Mouse (Mus musculus) layer of hippocampus, postnatal 10 days (tissue): ENCODE data around the gene Mybl2. TPM values are rescaled to one million over a fixed set of nuclear protein-coding genes. Genes with fewer than 3 reads are reported as not detected.

Experiments
- DNase-seq, 2 experiments: peaks; one replicate each; pipeline ENCODE4 v3.0.0; 2021; ENCODE audit warnings: low spot score in 2 of 2
- microRNA-seq, 2 experiments: library from miRNA; unstranded; fragments of <30 nt; microRNA quantifications; one replicate each; pipeline ENCODE4 v1.2.0; 2021
- total RNA-seq, 2 experiments: library from RNA; stranded (reverse); gene quantifications; 2 replicates each; pipeline ENCODE4 v1.2.3; 2021

Mybl2 gene
- total RNA-seq, 2 experiments from 2014 or later = 2.6 to 3.4 TPM

DNA sequence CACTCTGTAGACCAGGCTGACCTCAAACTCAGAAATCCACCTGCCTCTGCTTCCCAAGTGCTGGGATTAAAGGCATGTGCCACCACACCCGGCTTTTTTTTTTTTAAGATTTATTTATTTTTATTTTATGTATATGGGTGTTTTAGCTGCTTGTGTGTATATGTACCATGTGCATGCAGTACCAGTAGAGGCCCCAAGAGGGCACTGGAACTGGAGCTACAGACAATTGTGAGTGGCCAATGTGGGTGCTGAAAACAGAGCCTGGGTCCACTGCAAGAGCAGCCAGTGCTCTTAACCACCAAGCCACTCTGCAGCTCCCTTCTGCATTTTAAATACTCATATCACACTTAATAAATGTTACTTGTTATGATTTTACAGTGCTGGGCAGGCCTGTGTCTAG is 56.2 kb downstream of the Mybl2 start:
- DNase-seq = no peak

DNA sequence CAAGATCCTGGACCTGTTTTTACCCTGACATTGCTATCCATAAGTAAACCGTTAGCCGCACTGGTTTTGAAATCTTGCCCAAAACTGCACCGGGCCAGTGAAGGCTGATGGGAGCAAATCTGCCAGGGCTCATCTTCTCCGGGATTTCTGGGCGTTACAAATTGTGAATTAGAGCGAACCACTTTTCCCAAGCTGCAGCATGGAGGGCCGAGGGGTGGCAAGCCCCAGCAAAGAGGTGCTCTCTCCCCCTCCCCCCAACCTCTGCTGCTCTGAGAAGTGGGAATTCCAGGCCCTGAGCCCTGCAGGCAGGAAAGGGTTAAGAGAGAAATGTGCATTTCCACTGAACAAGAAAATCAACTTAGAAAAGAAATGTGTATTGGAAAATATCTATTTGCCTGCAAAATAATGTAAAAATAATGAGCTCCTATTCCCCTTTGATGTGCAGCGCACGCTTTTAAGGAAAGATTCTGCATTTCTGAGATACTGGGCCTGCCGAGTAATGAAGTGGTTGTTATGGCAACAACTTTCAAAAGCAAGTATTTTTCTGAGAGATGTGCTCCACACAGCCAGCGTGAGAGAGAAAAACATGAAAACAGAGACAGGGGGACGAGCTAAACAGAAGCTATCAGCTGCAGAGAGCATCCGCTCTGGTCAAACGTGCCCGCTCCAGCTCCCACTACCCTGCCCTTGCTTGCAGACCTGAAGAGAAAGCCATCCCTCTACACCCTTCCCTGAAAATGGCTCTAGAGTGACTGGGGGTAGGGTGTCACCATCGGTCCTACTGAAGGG is 57.1 kb downstream of the Mybl2 start:
- no peak for DNase-seq

DNA sequence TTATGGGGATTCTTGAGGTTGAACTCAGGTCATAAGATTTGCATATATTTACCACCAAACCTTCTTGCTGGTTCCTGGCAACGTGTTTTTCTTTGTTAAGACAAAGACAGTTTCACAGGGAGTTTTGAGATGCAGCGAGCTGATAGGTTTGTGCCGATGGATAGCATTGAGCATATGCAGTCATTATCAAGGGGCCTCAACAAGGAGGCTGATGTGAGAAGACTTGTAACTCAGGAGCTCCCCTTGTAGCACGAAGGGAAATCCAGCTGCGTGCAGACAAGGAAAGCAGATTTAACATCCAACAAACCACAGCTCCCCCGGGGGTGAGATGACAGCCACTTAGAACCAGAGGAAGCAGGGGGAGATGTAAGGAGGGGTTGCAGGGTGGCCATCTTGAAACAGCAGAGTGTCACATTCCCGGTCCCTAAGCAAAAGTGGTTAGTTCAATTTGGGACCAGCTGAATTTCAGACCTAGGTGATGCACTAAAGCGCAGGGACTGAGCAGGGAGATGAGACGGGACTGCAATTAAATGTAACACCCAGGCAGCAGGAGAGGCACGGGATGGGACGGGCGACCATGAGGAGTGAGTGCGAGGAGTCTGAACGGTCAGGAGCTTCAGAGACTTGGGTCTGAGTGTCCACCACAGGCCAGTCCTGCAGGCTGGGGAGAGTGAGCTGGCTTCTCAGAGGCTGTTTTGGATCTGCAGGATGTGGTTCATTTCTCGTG is 66.3 kb downstream of the Mybl2 start:
- DNase-seq = no peak

DNA sequence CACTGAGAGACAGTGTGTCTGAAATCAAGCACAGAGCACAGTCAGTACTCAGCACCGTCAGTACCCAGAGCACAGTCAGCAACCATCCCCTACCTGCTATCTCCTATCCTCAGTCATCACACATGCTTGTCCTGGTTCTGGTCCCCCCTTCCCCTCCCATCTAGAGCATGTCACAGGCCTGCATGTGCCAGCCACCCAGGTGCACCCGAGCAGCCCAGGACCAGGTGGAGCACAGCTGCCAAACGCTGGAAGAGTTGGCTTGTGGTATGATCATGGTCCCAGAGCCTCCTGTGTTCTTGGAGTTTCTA is 66.8 kb downstream of the Mybl2 start:
- DNase-seq = no peak

DNA sequence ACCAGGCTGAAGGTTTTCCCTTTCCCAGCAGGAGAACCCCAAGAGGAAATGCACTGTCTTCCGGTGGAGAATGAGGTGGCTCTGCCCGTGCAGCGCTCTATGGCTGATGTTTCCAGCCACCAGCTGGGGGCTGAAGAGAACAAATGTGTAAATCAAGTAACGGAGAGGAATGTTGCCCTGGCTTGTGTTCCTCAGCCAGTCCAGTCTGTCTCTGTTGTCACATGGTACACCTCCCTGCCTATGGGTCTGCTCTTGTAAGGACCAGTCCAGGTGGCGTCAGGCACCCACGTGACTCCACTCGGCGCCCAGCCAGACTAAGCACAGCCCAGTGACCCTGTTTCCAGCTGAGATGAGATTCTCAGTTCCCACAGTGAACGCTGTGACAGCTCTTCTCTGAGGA is 67.8 kb downstream of the Mybl2 start:
- DNase-seq = no peak

DNA sequence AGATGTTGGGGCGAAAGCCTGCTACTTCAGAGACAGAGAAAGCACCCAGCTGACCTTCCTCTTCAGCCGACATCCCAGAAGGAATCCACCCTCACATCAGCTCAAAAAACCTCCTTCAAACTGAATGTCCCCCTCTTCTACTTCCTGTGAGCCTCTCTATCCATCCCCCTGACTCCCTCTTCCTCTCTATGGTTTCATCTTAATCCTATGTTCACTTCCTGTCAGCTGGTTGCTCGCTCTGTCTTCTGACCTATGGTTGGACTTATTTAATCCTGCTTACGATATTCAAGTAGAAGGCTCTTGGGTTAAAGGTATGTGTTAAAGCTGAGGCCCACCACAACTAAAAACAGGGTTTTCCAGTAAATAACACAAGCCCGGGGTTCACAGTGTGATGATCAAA is 69.0 kb downstream of the Mybl2 start:
- DNase-seq = no peak

DNA sequence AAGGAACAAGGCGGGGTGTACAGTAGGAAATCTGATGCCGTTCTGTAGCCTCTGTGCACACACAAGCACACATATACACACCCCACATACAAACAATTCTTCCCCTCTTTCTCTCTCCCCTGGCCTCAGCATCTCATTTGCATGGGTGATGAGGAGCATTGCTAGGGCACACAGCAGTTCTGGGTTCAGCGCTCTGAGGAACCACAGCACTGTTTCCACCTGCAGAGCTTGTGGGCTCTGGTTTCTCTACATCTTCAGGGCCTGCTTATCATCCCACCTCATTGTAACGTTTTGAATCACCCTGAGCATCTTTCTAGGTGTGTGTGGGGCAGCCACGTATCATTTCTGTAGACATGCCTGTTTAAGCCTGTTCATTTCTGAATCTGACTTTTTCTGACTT is 76.3 kb downstream of the Mybl2 start:
- DNase-seq = no peak

DNA sequence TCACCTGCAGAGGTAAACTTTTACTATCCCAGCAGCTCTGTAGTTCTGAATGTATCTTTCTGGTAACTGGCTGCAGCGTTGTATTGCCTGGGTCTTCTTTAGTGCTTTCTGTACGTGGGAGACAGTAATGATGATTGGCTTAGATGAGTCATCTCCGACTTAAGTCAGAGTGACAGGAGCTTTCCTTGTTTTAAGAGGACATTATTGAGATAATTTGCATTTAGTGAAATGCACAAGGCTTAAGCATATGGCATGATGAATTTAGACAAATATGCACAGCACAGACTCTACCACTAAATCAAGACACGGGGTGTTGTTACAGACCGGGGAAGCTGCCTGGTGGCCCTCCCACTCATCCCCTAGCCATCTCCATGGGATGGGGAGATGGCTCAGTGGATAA is 77.8 kb downstream of the Mybl2 start:
- no peak for DNase-seq

Small RNA genes lying within 50 kb of the gene (microRNA-seq; reads per million reads assigned to microRNA genes)
- gene Gm22174 (0 reads per million in 2 experiments), gene Mir7003 (0.22 to 0.39 reads per million in 2 experiments)

Other genes starting within 250 kb of the Mybl2 start
- gene Srsf6, start 123.2 kb upstream of the Mybl2 start, total RNA-seq = 100 to 1,000 TPM; 127 to 146 TPM
- gene L3mbtl1, start 111.2 kb upstream of the Mybl2 start, total RNA-seq = 10 to 100 TPM; 25.9 to 30.1 TPM
- gene Sgk2, start 67.4 kb upstream of the Mybl2 start, total RNA-seq = under 1 TPM; 0.27 to 0.34 TPM
- 10 to 100 TPM; 25.9 to 29.1 TPM for gene Ift52, start 37.3 kb upstream of the Mybl2 start, total RNA-seq
- gene Gtsf1l, start 33.2 kb downstream of the Mybl2 start, total RNA-seq = not detected
- 10 to 100 TPM; 24.3 to 24.4 TPM for gene Tox2, start 148.4 kb downstream of the Mybl2 start, total RNA-seq